Mouse (Mus musculus): ENCODE data around the gene Lactbl1.

The Lactbl1 gene

DNA sequence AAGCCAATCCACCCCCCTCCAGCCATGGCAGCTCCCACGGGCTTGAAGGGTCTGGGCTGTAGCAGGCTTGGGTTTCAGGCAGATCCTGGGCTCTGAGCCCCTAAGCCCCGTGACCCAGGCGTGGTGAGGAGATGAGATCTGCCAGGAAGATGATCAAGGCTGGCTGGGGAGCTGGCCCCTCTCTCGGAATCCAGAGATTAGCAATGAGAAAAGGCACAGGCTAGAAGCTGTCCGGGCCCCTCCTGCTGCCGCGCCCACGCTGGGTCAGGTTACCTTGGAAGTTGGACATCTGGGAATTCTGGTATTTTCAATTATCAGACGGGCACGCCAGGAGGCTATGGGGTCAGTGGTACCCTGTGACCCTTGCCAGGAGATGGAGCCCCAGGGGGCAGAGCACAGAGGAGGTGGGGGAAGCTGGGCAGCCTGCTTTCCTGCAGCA lies 63.0 kb downstream of the Lactbl1 start:
- no peak for DNase-seq (ENCODE audit: low spot score)

DNA sequence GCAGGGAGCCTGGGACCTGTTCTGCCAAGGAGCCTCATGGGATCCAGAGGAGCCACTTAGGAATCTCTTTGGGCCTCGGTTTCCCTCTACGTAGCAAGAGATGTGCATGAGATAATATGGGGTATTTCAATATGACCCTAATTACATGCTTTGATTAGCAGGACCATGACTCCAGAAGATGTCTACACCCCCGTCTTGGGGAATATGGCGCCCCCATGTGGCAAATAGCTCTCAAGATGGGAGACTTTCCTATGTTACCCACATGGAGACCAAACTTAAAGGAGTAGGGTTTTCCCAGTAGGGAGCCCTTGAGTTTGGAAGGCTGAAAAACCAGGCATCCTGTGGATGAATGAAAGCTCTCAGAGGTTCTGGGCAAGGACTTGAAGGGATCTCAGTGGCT lies 65.7 kb downstream of the Lactbl1 start:
- no peak for DNase-seq (ENCODE audit: low spot score)
